Mouse (Mus musculus): ENCODE measurements at regions not wholly inside any gene's neighbourhood (a gene's known extent, or its start where the extent isn't known, plus 50 kb on each side); places are given as distances from the start of the nearest gene placed in this dataset.

DNA sequence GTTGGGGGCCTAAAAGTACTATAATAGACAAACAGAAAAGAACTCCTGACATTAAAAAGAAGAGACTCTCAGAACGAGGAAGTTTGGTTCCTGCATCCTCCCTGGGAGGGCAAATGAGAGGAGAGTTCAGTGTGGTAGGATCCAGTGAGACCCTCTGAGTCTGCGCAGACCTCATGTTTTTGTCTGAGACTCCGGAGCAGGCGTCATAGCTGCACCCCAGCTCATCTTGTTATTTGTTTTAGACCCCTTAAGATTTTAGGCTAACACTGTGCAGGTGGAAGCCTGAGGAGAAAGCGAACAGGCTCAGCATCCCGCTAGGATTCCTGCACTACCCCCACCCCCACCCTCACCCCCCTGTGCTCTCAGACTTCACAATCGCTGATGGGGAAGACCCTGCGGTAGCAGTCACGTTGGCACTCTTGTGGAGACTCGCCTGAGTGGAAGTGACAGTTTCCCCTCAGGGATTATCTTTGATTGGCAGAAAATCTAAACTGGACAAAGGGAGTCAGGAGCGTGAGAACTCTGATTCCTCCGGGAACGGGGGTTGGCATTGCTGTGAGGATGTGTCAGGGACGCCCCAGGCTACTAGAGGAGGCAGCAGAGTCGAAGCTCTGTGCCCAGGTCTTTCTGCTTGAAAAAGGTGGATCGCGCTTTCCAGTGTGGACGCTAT is 85.0 kb upstream of the Nap1l1 start:
- ChIA-PET CTCF (no interaction called here), POLR2A (no interaction called here)
- ATAC-seq, result no peak
- in situ Hi-C loops (cut with MboI; ENCODE audit: low pct_unique_long_range_greater_than_20kb), result no loop called here
- no peak for DNase-seq (ENCODE audit: low read depth, low spot score)
- H3K27me3 ChIP-seq, result no peaks in the 10 kb centered on the region
- no peak for TF ChIP-seq CTCF (IDR thresholded peaks at IDR 0.05)

DNA sequence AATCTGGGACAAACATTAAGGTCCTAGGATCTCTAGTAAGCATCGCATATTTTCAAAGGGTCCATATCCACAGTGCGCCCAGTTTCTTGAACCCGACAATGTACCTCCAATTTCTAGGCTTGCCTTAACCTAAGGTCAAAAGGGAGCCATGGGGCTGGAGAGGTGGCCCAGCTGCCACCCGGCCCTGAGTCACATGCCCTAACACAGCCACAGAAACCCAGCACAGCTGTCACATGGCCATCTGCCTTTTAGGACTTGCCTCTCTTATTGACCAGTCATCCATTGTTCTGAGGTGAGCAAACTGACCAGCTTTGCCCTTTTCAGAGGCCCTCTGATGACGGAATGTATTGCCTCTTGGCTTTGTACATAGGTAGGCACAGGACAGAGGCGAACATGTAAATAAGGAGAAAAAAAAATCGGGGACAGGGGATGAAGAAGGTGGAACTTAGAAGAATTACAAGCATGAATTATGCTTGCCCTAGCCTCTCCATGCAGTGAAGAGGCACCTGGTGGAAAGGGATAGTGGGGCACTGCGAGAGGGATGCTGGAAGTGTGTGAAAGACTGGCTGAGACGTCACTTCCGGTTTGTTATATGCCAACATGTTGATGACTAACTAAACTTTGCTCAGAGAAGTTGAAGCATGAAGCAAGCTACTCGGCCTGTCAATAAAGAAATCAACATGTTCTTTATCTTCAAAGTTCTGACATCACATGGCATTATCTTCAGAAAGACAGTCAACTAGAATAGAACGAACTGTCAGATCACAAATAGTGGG is 84.3 kb upstream of the Nap1l1 start:
- no peak for TF ChIP-seq CTCF (IDR thresholded peaks at IDR 0.05)

DNA sequence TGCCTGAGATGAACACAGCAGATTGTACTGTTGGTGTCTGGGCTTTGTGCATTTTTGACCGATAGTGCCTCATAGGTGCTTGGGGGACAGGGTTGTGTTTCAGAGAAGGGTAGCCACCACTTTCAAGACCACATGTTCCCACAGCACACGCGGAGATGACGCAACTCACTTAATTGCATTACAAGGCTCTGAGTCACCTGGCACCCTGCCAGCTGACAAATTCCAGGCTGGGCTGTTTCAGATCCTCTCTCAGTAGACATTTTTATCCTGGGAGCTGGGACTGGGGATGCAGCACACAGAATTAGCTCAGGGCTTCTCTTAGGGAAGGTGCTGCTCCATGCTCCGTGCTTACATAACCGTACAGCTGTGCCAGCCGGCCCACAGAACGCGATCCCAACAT is 83.1 kb upstream of the Nap1l1 start:
- DNase-seq (ENCODE audit: low read depth, low spot score) (peak; percentile 88), ATAC-seq (peak; percentile 96)
- in situ Hi-C loops (cut with MboI; ENCODE audit: low pct_unique_long_range_greater_than_20kb), result no loop called here
- ChIA-PET CTCF (interaction anchor here (0.8 to 1.5 kb wide), 3 partner anchors 10 to 81 kb away, joined by 3 read pairs; no protein-coding TSS in a partner anchor), POLR2A (no interaction called here)
- TF ChIP-seq CTCF (IDR thresholded peaks at IDR 0.05), result no peak
- H3K27me3 ChIP-seq, result no peaks in the 10 kb centered on the region

More for the DNA sequence above, 84.3 kb upstream of the Nap1l1 start:
- in situ Hi-C loops (cut with MboI; ENCODE audit: low pct_unique_long_range_greater_than_20kb), result no loop called here
- no peak for ATAC-seq
- ChIA-PET POLR2A (no interaction called here), CTCF (no interaction called here)
- no peaks in the 10 kb centered on the region for H3K27me3 ChIP-seq
- no peak for DNase-seq (ENCODE audit: low read depth, low spot score)

DNA sequence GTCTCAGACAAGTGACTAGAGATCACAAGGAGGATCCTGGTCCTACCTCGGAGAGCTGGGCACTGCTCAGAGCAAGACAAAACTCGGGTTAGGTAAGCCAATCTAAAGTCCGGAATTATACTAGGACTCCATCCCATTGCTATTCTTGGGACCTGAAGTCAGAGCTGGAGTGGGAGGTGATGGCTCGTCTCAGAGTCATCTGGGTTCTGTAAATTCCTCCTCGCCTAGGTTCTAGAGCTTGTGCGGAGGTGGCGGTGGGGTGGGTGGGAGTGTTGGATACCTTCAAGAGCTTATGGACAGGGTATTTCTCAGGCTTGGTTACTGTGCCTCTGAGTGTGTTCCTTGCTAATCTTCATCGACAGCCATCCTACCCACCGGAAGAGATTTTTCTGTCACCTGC is 78.6 kb upstream of the Nap1l1 start:
- DNase-seq (ENCODE audit: low read depth, low spot score), result no peak
- in situ Hi-C loops (cut with MboI; ENCODE audit: low pct_unique_long_range_greater_than_20kb), result no loop called here
- no peak for ATAC-seq
- H3K27me3 ChIP-seq, result no peaks in the 10 kb centered on the region
- no peak for TF ChIP-seq CTCF (IDR thresholded peaks at IDR 0.05)
- CTCF ChIA-PET, result interaction anchor here (1.8 kb wide), 1 partner anchor 8 kb away, joined by 3 read pairs; no protein-coding TSS in a partner anchor
- POLR2A ChIA-PET, result no interaction called here

DNA sequence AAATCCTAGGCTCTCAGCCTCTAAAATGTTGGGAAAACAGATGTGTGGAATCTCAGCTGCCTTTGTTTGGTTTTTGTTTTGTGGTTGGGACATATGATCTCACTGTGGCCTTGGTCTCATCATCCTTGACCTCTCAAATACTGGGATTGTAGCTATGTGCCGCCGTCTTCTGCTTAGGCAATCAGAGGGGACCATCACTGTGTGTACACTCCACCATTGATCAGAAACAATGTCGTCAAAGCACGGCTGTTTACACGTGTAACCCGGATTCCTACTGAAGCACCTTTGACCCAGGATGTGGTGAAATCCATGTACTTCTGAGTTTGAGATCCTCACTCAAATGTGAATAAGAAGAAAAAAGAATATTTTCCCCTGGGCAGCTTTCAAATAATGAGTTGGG is 68.0 kb upstream of the Nap1l1 start:
- DNase-seq (ENCODE audit: low read depth, low spot score) (no peak), ATAC-seq (no peak)
- no peaks in the 10 kb centered on the region for H3K27me3 ChIP-seq
- ChIA-PET POLR2A (interaction anchor here (0.7 kb wide), 2 partner anchors 96 to 989 kb away, joined by 3 read pairs; no protein-coding TSS in a partner anchor), CTCF (no interaction called here)
- in situ Hi-C loops (cut with MboI; ENCODE audit: low pct_unique_long_range_greater_than_20kb), result no loop called here
- no peak for TF ChIP-seq CTCF (IDR thresholded peaks at IDR 0.05)

DNA sequence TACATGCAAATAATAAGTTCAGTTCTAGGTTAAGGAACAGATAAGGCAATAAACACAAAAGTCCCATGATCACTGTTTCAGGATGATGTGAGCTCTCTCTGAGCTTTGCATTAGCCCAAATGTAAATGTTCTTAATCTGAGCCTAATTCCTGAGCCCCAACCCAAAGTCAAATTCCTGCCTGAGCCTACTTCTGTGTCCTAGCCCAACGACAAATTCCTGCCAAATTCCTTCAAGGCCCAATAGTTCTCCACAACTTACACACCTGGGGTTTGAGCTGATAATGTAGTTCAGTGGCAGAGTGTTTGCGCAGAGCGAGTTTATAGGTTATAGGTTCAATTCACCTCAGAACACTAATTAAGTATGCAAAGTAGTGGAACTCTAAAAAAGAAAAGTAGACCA is 64.1 kb upstream of the Nap1l1 start:
- no peaks in the 10 kb centered on the region for H3K27me3 ChIP-seq
- DNase-seq (ENCODE audit: low read depth, low spot score) (no peak), ATAC-seq (no peak)
- in situ Hi-C loops (cut with MboI; ENCODE audit: low pct_unique_long_range_greater_than_20kb), result no loop called here
- ChIA-PET CTCF (no interaction called here), POLR2A (no interaction called here)
- TF ChIP-seq CTCF (IDR thresholded peaks at IDR 0.05), result no peak

DNA sequence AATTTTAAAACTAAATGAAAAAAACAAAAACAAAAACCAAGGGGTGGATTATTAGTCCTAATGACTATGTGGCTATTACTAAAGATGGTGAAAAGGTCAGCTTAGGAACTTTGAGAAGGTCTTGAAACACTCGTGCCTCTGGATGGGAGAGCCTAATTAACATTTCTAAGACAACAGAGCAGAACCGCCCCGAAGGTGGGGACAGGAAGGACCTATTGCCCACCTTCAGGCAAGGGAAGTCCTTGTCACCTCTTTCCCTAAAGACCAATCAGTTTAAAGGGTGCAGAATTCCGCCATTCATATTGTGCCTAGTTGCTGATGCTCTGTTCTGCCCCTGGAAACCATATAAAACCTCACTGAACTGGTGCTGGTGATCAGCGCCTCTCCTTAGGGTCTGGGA is 63.5 kb upstream of the Nap1l1 start:
- in situ Hi-C loops (cut with MboI; ENCODE audit: low pct_unique_long_range_greater_than_20kb), result no loop called here
- ATAC-seq, result no peak
- no peak for TF ChIP-seq CTCF (IDR thresholded peaks at IDR 0.05)
- POLR2A ChIA-PET, result interaction anchor here (0.6 kb wide), 1 partner anchor 50 kb away, joined by 5 read pairs; no protein-coding TSS in a partner anchor
- CTCF ChIA-PET, result no interaction called here
- no peaks in the 10 kb centered on the region for H3K27me3 ChIP-seq
- no peak for DNase-seq (ENCODE audit: low read depth, low spot score)

DNA sequence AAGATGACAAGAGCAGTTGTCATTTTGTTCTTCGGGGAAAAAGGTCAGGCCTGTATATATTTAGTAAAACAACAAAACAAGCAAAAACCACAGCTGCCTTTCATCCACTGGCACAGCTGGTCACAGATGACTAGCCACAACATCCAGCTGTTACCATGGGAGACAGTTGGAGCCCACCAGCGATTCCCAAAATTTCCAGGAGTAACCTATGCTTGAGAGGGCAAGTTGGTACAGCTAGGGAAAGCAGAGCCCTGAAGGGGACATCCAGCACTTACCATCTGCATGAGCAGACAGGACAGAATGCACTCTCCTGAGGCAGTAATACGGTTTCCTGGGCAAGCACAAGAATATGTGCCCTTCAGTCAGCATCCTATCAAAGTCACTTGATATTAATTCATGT is 62.9 kb upstream of the Nap1l1 start:
- H3K27me3 ChIP-seq, result no peaks in the 10 kb centered on the region
- ChIA-PET CTCF (no interaction called here), POLR2A (interaction anchor here (0.6 kb wide), 1 partner anchor 49 kb away, joined by 5 read pairs; no protein-coding TSS in a partner anchor)
- ATAC-seq (no peak), DNase-seq (ENCODE audit: low read depth, low spot score) (no peak)
- TF ChIP-seq CTCF (IDR thresholded peaks at IDR 0.05), result no peak
- in situ Hi-C loops (cut with MboI; ENCODE audit: low pct_unique_long_range_greater_than_20kb), result no loop called here

DNA sequence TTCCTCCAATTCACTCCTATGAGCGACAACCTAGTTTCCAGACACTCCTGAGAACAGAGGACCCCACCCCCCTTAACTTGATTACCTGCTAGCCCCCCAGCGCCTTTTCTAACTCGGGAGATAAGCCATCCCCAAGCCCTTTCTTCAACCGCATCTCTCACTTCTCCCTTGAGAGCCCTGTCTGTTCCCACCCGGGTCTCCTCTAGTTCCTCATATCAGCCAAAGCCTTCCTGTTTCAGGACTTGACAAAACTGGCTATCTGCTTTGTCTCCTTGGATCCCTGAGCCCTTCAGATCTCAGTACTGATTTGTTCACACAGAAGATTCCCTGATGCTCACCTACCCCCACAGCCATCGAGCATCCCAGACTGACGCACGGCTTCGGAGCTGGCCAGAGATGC is 61.5 kb upstream of the Nap1l1 start:
- ChIA-PET POLR2A (interaction anchor here (0.6 kb wide), 1 partner anchor 36 kb away, joined by 4 read pairs; no protein-coding TSS in a partner anchor), CTCF (no interaction called here)
- ATAC-seq, result no peak
- H3K27me3 ChIP-seq, result no peaks in the 10 kb centered on the region
- in situ Hi-C loops (cut with MboI; ENCODE audit: low pct_unique_long_range_greater_than_20kb), result no loop called here
- DNase-seq (ENCODE audit: low read depth, low spot score), result no peak
- TF ChIP-seq CTCF (IDR thresholded peaks at IDR 0.05), result no peak

DNA sequence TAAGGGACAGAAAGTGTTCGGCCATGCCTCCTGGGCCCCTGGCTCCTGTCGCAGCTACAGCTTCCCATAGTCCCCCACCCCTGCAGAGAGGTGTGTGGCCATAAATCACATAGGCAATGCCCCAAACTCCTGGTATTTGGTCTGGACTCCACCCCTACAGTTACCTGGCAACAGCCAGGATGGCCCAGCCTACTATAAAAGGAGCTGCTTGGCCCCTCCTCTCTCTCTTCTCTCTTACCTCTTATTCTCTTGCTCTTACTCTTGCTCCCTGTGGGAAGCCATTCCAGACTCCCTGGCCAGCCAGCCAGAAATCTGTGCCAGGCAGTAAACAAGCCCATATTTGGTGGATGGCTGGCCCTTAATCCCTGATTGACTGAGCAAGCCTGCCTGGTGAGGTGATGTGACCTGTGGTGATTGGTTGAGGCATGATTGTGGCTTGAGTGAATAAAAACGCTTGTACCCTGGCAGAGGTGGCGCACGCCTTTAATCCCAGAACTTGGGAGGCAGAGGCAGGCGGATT is 56.4 kb upstream of the Nap1l1 start:
- POLR2A ChIA-PET, result no interaction called here
- H3K27me3 ChIP-seq, result no peaks in the 10 kb centered on the region
- DNase-seq (ENCODE audit: low read depth, low spot score) (no peak), ATAC-seq (no peak)
- in situ Hi-C loops (cut with MboI; ENCODE audit: low pct_unique_long_range_greater_than_20kb), result no loop called here
- no peak for TF ChIP-seq CTCF (IDR thresholded peaks at IDR 0.05)
- CTCF ChIA-PET, result no interaction called here

All from Patski (cell line).